Mouse (Mus musculus) cortical plate, adult 2 months (tissue): ENCODE measurements around the gene Gm43518.

Source experiments
- CTCF ChIP-seq: fragments of 200-500 bp; IDR thresholded peaks from 2 replicates; pipeline ENCODE4 v1.5.1; 2011; ENCODE audit warnings: mild to moderate bottlenecking, control low read depth, low read length; ENCODE audit not compliant: insufficient read depth; ENCODE audit errors: extremely low read depth
- POLR2A ChIP-seq: fragments of 200-500 bp; IDR thresholded peaks from 2 replicates; pipeline ENCODE4 v1.6.1; 2011; ENCODE audit warnings: mild to moderate bottlenecking, low read length, control low read depth; ENCODE audit not compliant: insufficient read depth; ENCODE audit errors: extremely low read depth

DNA sequence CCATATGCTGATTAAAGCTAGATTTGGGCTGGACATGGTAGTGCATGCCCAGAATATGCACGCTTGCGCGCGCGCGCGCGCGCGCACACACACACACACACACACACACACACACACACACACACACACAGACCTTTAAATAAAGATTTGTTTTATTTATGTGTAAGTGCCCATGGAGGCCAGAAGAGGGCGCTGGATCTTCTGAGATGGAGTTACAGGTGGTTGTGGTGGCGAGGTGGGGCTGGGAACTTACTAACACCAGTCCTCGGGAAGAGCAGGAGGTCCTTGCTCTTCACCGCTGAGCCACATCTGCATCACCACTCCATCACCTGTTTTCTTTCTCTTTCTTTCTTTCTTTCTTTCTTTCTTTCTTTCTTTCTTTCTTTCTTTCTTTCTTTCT lies 46.4 kb upstream of the Gm43518 start:
- TF ChIP-seq CTCF (no peak), POLR2A (no peak)
